Mouse (Mus musculus): ENCODE results near the gene Clstn2. TPM values are rescaled to one million over a fixed set of nuclear protein-coding genes. Genes with fewer than 3 reads are reported as not detected.

Clstn2 gene
- polyA plus RNA-seq, 1 experiment from 2014 or later, result 0.54 TPM

DNA sequence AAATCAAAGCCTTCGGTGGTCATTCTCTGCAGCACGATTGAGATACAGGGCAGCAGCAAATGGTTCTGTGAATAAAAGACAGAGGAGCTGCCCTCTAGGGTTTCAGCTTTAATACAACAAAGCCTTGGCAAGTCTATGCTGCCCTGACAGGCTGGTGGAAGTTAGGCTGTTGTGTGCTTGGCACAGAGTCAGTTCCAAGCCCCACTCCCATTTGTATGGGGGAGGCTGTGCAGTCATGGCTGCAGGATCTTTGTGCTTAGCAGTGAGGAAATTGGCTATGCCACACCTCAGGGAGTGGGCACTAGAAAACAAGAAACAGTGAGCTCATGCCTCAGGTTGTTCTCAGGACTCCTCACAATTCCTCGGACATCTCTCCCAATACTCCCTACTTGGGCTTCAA is 384.6 kb downstream of the Clstn2 start:
- Histone ChIP-seq H3K36me3 (no peaks in the 10 kb centered on the region), H3K4me2 (no peak overlapping the region), H3K27ac (no peak overlapping the region), H3K27me3 (replicated peaks) (no peaks in the 10 kb centered on the region), H3K4me3 (no peak overlapping the region), H3K4me1 (no peaks in the 10 kb centered on the region), H3K9me3 (replicated peaks) (no peaks in the 10 kb centered on the region), H3K9ac (no peak overlapping the region)
- 65% methylated on average over 3 of the region's 3 CpGs for WGBS (ENCODE audit: insufficient replicate concordance)
- no peak for ATAC-seq

DNA sequence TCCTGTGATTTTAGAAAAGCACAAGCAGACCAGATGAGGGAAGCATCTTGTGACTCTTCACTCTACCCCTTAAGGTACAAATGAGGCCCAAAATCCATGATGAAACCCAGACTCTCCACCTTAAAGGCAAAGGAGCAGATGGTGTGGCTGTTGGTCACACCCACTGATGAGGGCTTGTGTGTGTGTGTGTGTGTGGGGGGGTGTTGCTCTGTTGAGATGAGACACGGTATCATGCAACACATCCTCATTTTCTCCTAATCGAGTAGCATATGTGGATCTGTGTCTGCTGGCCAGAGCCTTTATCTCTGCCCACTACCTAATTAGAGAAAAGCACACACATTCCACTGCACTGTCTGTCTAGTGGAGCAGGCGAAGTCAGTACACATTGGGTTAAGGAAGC is 387.2 kb downstream of the Clstn2 start:
- Histone ChIP-seq H3K27ac (no peak overlapping the region), H3K4me1 (no peaks in the 10 kb centered on the region), H3K4me2 (no peak overlapping the region), H3K36me3 (no peaks in the 10 kb centered on the region), H3K27me3 (replicated peaks) (no peaks in the 10 kb centered on the region), H3K9me3 (replicated peaks) (no peaks in the 10 kb centered on the region), H3K4me3 (no peak overlapping the region), H3K9ac (no peak overlapping the region)
- ATAC-seq, result no peak
- WGBS (ENCODE audit: insufficient replicate concordance), result 66% methylated on average over 3 of the region's 3 CpGs

DNA sequence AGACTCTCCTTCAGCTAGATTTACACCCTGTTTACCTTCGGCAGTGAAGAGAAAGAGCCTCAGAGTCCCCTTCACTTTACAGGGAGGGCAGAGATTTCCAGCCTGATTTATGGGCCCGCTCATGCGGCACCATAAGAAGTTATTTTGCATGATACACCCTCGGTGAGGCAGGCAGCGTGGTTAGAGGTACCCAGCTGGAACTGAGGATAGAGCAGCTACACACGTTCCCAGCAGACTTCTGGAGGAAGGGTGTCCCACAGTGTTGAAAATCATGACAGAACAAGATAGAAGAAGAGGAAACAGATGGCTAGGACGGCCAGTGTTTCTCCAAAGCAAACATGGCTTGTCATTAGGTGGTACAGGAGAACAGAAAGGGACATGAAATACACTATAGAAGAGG is 390.6 kb downstream of the Clstn2 start:
- H3K27ac ChIP-seq, result no peak overlapping the region
- H3K27me3 ChIP-seq (replicated peaks), result no peaks in the 10 kb centered on the region
- H3K9me3 ChIP-seq (replicated peaks), result no peaks in the 10 kb centered on the region
- no peaks in the 10 kb centered on the region for H3K36me3 ChIP-seq
- H3K4me2 ChIP-seq, result no peak overlapping the region
- H3K4me1 ChIP-seq, result no peaks in the 10 kb centered on the region
- 52% methylated on average over 7 of the region's 7 CpGs for WGBS (ENCODE audit: insufficient replicate concordance)
- no peak overlapping the region for H3K4me3 ChIP-seq
- no peak overlapping the region for H3K9ac ChIP-seq
- ATAC-seq, result no peak

DNA sequence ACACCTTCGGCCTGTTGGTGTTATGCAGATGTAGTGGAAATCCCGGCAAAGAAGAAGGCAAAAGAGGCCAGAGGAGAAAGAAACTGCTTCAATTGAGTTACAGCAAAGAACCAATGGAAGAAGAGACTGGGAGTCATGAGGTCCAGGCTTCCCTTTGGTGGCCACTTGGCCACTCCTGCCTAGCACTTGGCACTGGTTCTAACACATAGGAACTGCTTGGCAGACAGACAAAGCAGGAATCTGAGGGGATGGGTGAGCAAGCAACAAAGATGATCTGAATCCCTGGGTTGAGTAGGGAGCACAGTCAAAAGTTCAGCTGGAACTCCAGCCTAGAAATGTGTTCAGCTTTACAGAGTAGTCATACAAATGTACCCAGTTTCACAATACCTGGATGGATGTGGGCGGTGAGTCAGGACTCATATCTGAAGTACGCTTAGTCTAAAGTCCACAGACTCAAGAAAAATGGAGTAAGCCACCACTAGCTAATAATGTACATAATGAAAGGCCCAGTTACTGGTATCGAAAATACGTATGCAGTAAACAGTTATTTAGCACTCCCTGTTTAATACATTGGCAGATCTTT is 392.9 kb downstream of the Clstn2 start:
- whole genome bisulfite sequencing (ENCODE audit: insufficient replicate concordance), result 71% methylated on average over 6 of the region's 6 CpGs
- Histone ChIP-seq H3K4me2 (no peak overlapping the region), H3K4me1 (no peaks in the 10 kb centered on the region), H3K4me3 (no peak overlapping the region), H3K36me3 (no peaks in the 10 kb centered on the region), H3K9ac (no peak overlapping the region), H3K27me3 (replicated peaks) (no peaks in the 10 kb centered on the region), H3K9me3 (replicated peaks) (no peaks in the 10 kb centered on the region), H3K27ac (no peak overlapping the region)
- no peak for ATAC-seq

DNA sequence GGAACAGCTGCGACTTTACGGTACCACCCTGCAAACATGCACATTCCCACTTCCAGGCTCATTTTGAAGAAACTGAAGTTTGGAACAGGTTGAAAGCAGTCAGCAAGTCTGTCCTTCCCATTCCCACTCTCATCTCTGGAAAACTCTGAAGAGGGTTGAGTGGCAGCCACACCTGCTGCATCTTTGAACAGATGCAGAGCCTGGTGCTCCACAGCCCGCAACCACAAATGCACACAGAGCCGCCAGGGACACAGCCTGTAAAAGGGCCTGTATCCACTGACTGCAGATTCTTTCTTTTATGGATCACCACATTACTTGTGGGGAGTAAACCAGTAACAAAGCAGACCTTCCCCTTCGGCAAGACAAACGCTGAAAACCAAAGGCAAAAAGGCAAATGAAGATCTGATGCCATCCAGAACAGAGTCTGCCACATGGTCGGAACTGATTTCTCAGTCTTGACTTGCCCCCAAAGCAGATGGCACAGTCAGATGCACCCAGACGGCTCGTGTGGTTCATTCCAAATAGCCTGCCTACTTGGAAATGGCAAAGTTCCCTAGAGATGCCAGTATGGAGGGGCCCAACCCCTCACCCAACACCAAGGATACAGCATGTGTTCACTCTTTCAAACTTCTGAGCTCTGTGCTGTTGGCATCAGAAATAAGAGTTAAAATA is 394.2 kb downstream of the Clstn2 start:
- no peaks in the 10 kb centered on the region for H3K9me3 ChIP-seq (replicated peaks)
- no peaks in the 10 kb centered on the region for H3K4me1 ChIP-seq
- 77% methylated on average over 9 of the region's 9 CpGs for WGBS (ENCODE audit: insufficient replicate concordance)
- H3K4me3 ChIP-seq, result no peak overlapping the region
- H3K4me2 ChIP-seq, result no peak overlapping the region
- no peaks in the 10 kb centered on the region for H3K36me3 ChIP-seq
- H3K27ac ChIP-seq, result no peak overlapping the region
- ATAC-seq, result no peak
- H3K27me3 ChIP-seq (replicated peaks), result no peaks in the 10 kb centered on the region
- no peak overlapping the region for H3K9ac ChIP-seq

DNA sequence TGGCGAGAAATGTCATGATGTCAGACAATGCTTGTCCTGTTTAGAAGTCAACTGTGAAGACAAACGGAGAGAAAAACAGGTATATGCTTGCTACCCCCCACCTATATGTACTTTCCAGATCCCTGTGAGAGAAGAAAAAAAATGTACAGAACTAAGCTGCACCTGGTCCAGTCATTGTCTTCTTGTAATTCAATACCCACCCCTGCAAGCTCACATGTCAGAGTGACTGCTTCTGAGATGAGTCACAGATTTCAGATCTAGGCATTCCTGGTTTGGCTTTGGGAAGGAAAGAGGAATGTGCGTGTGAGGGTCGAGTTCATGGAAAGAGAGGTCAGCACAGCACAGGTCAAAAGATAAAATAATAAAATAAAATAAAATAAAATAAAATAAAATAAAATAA is 397.6 kb downstream of the Clstn2 start:
- Histone ChIP-seq H3K4me2 (no peak overlapping the region), H3K9ac (no peak overlapping the region), H3K4me1 (no peaks in the 10 kb centered on the region), H3K36me3 (no peaks in the 10 kb centered on the region), H3K9me3 (replicated peaks) (no peaks in the 10 kb centered on the region), H3K27me3 (replicated peaks) (no peaks in the 10 kb centered on the region), H3K27ac (no peak overlapping the region), H3K4me3 (no peak overlapping the region)
- WGBS (ENCODE audit: insufficient replicate concordance), result 45% methylated on average over 4 of the region's 4 CpGs
- ATAC-seq, result no peak

DNA sequence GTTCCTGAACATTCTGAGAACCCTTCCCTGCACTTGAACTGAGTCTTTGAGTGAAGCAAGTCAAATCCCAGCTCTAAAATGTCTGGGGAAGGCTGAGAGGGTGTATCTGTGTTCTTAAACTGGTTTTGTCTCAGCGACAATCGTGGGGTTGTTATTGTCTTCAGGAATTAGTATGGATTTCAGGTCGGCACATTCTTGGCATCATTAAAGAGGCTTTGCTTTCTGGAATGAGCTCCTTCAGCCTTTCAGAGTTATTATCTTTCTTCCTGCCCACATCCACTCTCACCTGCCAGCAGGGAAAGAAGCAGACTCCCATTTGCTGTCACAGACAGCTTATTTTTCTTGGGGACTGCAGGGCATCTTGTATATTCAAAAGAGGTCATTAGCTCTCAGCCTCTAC is 398.1 kb downstream of the Clstn2 start:
- H3K27me3 ChIP-seq (replicated peaks), result no peaks in the 10 kb centered on the region

DNA sequence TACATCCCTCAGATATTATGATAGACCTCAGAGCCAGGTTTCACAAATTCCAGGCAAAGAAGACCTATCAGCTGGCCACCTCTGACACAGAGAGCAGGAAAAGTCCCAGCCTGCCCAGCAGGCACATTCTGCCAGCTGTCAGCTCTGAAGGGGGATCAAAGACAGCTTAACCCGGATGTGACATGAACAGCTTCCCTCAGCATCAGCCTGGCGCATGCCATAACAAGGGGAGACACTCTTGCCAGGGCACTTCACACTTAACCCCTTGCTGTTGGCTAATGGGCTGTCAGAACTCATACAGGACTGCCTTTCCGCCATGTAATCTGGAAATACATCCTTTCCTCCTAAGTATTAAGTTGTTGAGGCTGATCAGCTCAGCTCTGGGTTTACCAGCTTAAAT is 403.8 kb downstream of the Clstn2 start:
- no peaks in the 10 kb centered on the region for H3K4me1 ChIP-seq
- no peaks in the 10 kb centered on the region for H3K27me3 ChIP-seq (replicated peaks)
- no peak overlapping the region for H3K4me3 ChIP-seq
- H3K4me2 ChIP-seq, result no peak overlapping the region
- no peak overlapping the region for H3K9ac ChIP-seq
- no peaks in the 10 kb centered on the region for H3K36me3 ChIP-seq
- 36% methylated on average over 3 of the region's 3 CpGs for WGBS (ENCODE audit: insufficient replicate concordance)
- H3K27ac ChIP-seq, result no peak overlapping the region
- no peaks in the 10 kb centered on the region for H3K9me3 ChIP-seq (replicated peaks)
- ATAC-seq, result no peak

More for the DNA sequence above, 398.1 kb downstream of the Clstn2 start:
- no peak overlapping the region for H3K9ac ChIP-seq
- H3K9me3 ChIP-seq (replicated peaks), result no peaks in the 10 kb centered on the region
- no peaks in the 10 kb centered on the region for H3K36me3 ChIP-seq
- no peak for ATAC-seq
- no peak overlapping the region for H3K4me3 ChIP-seq
- H3K27ac ChIP-seq, result no peak overlapping the region
- no peak overlapping the region for H3K4me2 ChIP-seq
- no peaks in the 10 kb centered on the region for H3K4me1 ChIP-seq
- WGBS (ENCODE audit: insufficient replicate concordance), result 68% methylated on average over 3 of the region's 3 CpGs

DNA sequence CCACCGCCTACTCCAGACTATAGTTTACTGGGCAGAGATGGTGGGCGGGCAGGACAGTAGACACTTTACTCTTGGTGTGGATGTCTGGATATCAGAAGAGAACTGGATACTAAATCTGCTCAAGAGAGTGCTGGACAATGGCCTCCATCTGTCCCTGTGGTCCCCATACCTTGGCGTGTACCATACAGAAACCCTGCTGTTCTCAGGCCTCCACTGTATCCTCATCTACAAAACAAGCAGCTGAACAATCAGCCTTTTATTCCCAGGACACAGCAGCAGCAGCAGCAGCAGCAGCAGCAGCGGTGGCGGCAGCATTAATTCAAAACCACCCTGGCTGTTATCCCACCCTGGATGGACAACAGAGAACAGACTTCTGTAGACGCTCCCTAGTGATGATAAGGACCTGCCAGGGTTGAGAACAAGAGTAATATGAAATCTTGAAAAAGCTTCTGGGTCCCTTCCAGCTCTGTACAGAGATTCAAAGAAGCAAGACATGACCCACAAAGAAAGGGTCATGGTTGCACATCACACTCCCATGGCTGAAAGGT is 404.5 kb downstream of the Clstn2 start:
- Histone ChIP-seq H3K9me3 (replicated peaks) (no peaks in the 10 kb centered on the region), H3K9ac (no peak overlapping the region), H3K27ac (no peak overlapping the region), H3K4me1 (no peaks in the 10 kb centered on the region), H3K27me3 (replicated peaks) (no peaks in the 10 kb centered on the region), H3K4me2 (no peak overlapping the region), H3K4me3 (no peak overlapping the region), H3K36me3 (no peaks in the 10 kb centered on the region)
- no peak for ATAC-seq
- 64% methylated on average over 6 of the region's 6 CpGs for WGBS (ENCODE audit: insufficient replicate concordance)

DNA sequence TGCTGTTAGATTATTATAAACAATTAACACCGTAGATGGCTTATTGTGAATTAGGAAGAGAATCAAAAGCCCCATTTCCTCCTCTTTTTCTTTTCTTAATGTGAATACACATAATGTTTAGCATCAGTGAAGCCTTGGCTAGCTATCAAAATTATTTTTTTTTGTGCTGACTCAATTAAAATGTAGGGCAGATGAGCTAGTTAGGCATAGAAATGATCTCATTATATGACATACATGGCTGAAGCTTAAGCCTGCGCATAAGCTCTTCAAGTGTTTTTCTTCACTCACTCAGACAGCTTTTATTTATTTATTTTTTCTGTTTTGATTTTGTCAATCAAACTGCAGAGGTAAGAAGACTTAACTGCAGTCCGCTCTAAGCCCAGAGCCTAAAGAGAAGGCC is 405.1 kb downstream of the Clstn2 start:
- Histone ChIP-seq H3K4me3 (no peak overlapping the region), H3K4me2 (no peak overlapping the region), H3K9ac (no peak overlapping the region), H3K27ac (no peak overlapping the region), H3K36me3 (no peaks in the 10 kb centered on the region), H3K27me3 (replicated peaks) (no peaks in the 10 kb centered on the region), H3K4me1 (no peaks in the 10 kb centered on the region), H3K9me3 (replicated peaks) (no peaks in the 10 kb centered on the region)
- ATAC-seq, result no peak
- WGBS (ENCODE audit: insufficient replicate concordance), result 82% methylated on average over 3 of the region's 3 CpGs

DNA sequence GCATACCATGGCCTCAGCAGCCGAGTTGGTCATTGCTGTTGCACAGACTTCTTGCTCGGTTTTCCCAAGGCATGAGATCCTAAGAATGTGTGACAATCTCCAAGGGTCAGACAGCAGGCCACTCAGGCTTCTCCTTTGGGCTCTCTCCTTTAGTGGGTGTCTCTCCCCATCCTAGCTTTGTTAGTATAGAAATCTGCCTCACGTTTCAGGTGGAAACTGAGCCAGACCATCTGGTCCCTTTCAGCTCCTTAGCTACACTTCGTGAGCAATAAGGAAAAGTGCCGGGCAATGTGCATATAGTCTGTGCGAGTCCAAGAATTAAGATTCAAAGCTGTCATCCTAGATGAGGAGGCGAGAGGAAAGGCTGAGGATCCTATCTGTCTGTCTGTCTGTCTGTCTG is 422.4 kb downstream of the Clstn2 start:
- H3K4me3 ChIP-seq, result no peak overlapping the region
- ATAC-seq, result no peak
- 63% methylated on average over 7 of the region's 7 CpGs for WGBS (ENCODE audit: insufficient replicate concordance)
- H3K9me3 ChIP-seq (replicated peaks), result no peaks in the 10 kb centered on the region
- no peak overlapping the region for H3K27ac ChIP-seq
- no peaks in the 10 kb centered on the region for H3K4me1 ChIP-seq
- no peak overlapping the region for H3K9ac ChIP-seq
- no peaks in the 10 kb centered on the region for H3K27me3 ChIP-seq (replicated peaks)
- no peaks in the 10 kb centered on the region for H3K36me3 ChIP-seq
- no peak overlapping the region for H3K4me2 ChIP-seq

DNA sequence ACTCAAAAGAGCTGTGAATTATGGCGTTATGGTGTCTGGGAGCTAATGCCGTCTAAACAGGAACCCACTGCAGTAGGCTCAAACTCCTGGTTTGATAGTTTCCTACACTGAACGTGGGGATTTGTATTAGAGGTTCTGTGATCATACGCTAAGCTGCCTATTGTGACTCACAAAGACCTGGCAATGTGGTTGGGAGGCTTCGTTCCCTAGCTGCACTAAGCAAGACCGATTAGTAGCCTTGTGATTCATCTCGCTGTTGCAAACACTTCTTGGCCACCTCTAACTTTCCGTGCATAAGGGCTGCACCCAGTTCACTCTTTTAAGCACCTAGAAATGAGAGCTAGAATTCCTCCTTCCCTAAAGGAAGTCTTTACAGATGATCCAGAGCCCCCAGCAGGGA is 429.3 kb downstream of the Clstn2 start:
- 67% methylated on average over 8 of the region's 8 CpGs for WGBS (ENCODE audit: insufficient replicate concordance)
- no peaks in the 10 kb centered on the region for H3K36me3 ChIP-seq
- no peak overlapping the region for H3K27ac ChIP-seq
- H3K9me3 ChIP-seq (replicated peaks), result no peaks in the 10 kb centered on the region
- ATAC-seq, result no peak
- no peak overlapping the region for H3K4me3 ChIP-seq
- H3K9ac ChIP-seq, result no peak overlapping the region
- no peaks in the 10 kb centered on the region for H3K27me3 ChIP-seq (replicated peaks)
- H3K4me2 ChIP-seq, result no peak overlapping the region
- H3K4me1 ChIP-seq, result no peaks in the 10 kb centered on the region

DNA sequence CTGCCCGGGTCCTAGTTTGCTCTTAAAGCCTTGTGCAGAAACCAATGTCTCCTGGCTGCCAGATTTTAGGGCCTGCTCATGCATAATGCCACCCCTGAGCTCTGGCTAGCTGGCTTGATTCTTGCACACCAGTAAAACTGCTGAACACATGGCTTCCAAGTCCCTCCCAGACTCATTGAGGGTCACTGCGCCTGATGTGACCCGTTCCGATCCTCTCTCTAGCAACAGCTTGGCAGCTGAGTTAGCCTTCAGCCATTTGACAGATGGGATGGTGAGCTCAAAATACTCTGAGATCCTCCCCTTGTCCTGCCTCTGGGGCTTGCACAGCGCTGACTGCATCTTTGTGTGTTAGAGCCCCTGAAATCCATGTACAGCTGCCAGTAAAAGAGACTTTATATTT is 430.5 kb downstream of the Clstn2 start:
- Histone ChIP-seq H3K36me3 (no peaks in the 10 kb centered on the region), H3K27me3 (replicated peaks) (no peaks in the 10 kb centered on the region), H3K4me1 (no peaks in the 10 kb centered on the region), H3K4me2 (no peak overlapping the region), H3K9ac (no peak overlapping the region), H3K4me3 (no peak overlapping the region), H3K27ac (no peak overlapping the region), H3K9me3 (replicated peaks) (no peaks in the 10 kb centered on the region)
- WGBS (ENCODE audit: insufficient replicate concordance), result 72% methylated on average over 5 of the region's 5 CpGs
- no peak for ATAC-seq

All from liver, embryonic 12.5 days (tissue).